Mouse (Mus musculus) bone marrow, adult 2 months (tissue): ENCODE data around the gene Zbtb25. TPM values are rescaled to one million over a fixed set of nuclear protein-coding genes. Genes with fewer than 3 reads are reported as not detected.

Source experiments
- H3K27ac ChIP-seq: fragments of 200-500 bp; 2 replicates; pipeline ENCODE4 v1.5.1; 2012; ENCODE audit warnings: low read depth, mild to moderate bottlenecking, control low read depth, inconsistent platforms, low read length; ENCODE audit not compliant: control insufficient read depth, poor library complexity, insufficient read depth
- H3K4me1 ChIP-seq: fragments of 200-500 bp; 2 replicates; pipeline ENCODE4 v1.6.1; 2011; ENCODE audit warnings: low read length; ENCODE audit not compliant: control insufficient read depth, insufficient read depth
- H3K4me3 ChIP-seq: fragments of 200-500 bp; replicated peaks from 2 replicates; pipeline ENCODE3; 2011; ENCODE audit warnings: mild to moderate bottlenecking, low read depth, low read length, control low read depth; ENCODE audit not compliant: control insufficient read depth
- CTCF ChIP-seq: fragments of 200-500 bp; IDR thresholded peaks from 2 replicates; pipeline ENCODE4 v1.5.1; 2011; ENCODE audit warnings: low read length, control low read depth; ENCODE audit not compliant: control insufficient read depth, insufficient read depth
- POLR2A ChIP-seq: fragments of 200-500 bp; IDR thresholded peaks from 2 replicates; pipeline ENCODE4 v1.6.1; 2011; ENCODE audit warnings: low read depth, mild to moderate bottlenecking, control low read depth, low read length, borderline replicate concordance; ENCODE audit not compliant: control insufficient read depth
- WGBS: fragments of 180-500 bp; shearing (Covaris S2); methylation state at CpG from one replicate; pipeline ENCODE4 v1.1.7; 2018; 5-methylcytosine and 5-hydroxymethylcytosine counted together
- polyA plus RNA-seq: library from polyadenylated mRNA; stranded (reverse); fragments of >200 nt; gene quantifications from 2 replicates; pipeline ENCODE4 v1.2.4, GENCODE M21; 2011; ENCODE audit warnings: low replicate concordance; ENCODE audit not compliant: missing spikeins, insufficient read depth, insufficient read length

Zbtb25 gene
- polyA plus RNA-seq, 1 experiment = 7.8 TPM

GRCm38 (mm10) chr12:76368790-76369205 lies 604 bp downstream of the Zbtb25 start:
- TF ChIP-seq POLR2A (no peak), CTCF (no peak)
- under 1% methylated on average over 26 of the region's 26 CpGs for WGBS
- Histone ChIP-seq H3K4me1 (peaks cover 4% of the 10 kb centered on the region; the same call in 1 of the 2 replicates), H3K4me3 (peak overlapping the region; percentile 91), H3K27ac (peak overlapping the region; percentile 100)

- 4% methylated on average over 9 of the region's 9 CpGs for WGBS
- TF ChIP-seq POLR2A (no peak), CTCF (no peak)
- Histone ChIP-seq H3K4me3 (peak overlapping the region; percentile 31), H3K4me1 (peaks cover 4% of the 10 kb centered on the region; the same call in 1 of the 2 replicates), H3K27ac (peak overlapping the region; percentile 41; the same call in 1 of the 2 replicates)
Observed at GRCm38 (mm10) chr12:76368201-76368789, 1.1 kb downstream of the Zbtb25 start.

GRCm38 (mm10) chr12:76367096-76367995 lies 2.1 kb downstream of the Zbtb25 start:
- Histone ChIP-seq H3K4me1 (peaks cover 2% of the 10 kb centered on the region; the same call in 1 of the 2 replicates), H3K4me3 (peak overlapping the region; percentile 23), H3K27ac (peak overlapping the region; percentile 50)
- TF ChIP-seq CTCF (no peak), POLR2A (no peak)
- 8% methylated on average over 14 of the region's 14 CpGs for WGBS

GRCm38 (mm10) chr12:76366276-76366675 lies 3.1 kb downstream of the Zbtb25 start:
- no peak overlapping the region for H3K27ac ChIP-seq
- 57% methylated on average over 3 of the region's 3 CpGs for WGBS
- H3K4me3 ChIP-seq = no peak overlapping the region
- peaks cover 6% of the 10 kb centered on the region for H3K4me1 ChIP-seq
- TF ChIP-seq CTCF (no peak), POLR2A (no peak)

GRCm38 (mm10) chr12:76362303-76362676 lies 7.1 kb downstream of the Zbtb25 start:
- peak overlapping the region; percentile 74 for H3K27ac ChIP-seq
- no peak for TF ChIP-seq POLR2A
- no peak for TF ChIP-seq CTCF
- peak overlapping the region; percentile 35 for H3K4me3 ChIP-seq
- 5% methylated on average over 9 of the region's 9 CpGs for WGBS
- peaks cover 4% of the 10 kb centered on the region for H3K4me1 ChIP-seq

GRCm38 (mm10) chr12:76361405-76362302 lies 7.7 kb downstream of the Zbtb25 start:
- Histone ChIP-seq H3K4me1 (peaks cover 4% of the 10 kb centered on the region), H3K4me3 (no peak overlapping the region), H3K27ac (peak overlapping the region; percentile 74)
- TF ChIP-seq POLR2A (no peak), CTCF (no peak)
- WGBS = 15% methylated on average over 9 of the region's 9 CpGs

GRCm38 (mm10) chr12:76360868-76361267 lies 8.5 kb downstream of the Zbtb25 start:
- WGBS = 57% methylated on average over 1 of the region's 1 CpGs
- TF ChIP-seq CTCF (no peak), POLR2A (no peak)
- peaks cover 4% of the 10 kb centered on the region for H3K4me1 ChIP-seq
- no peak overlapping the region for H3K27ac ChIP-seq
- no peak overlapping the region for H3K4me3 ChIP-seq
